Comparison of ENCODE assay signal across 29 mouse cellular contexts in the genomic region with DNA sequence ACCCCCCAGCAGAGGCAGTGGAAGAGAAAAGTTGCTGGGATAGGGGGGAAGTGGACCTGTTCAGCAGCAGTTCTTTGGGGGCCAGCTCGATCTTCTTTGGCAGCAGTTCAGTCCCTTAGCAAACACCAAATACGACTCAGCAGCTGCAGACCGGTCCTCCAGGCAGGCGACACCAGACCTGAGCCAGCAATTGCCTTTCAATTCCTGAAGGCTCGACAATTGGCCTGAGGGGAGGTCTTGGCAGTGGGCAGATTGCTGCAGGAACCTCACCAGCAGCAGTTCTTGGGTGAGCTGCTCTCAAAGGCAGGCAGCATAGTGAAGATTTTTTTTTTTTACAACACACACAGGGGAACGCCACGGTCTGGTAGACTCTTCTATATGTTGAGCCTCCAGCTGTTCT. TPM values are rescaled to one million over a fixed set of nuclear protein-coding genes. Genes with fewer than 3 reads are reported as not detected.
A peak's percentile ranks its signal among the peaks of the same experiment; 100 is the strongest.
DNase-seq lines count a peak whose midpoint lies in the region; ATAC-seq and TF ChIP-seq lines count a peak whose summit lies in the region.
"Had no signal": no experiment of that assay in that cellular context is flagged by ENCODE, and none has a peak within 500 bp of the region (broad histone marks: within the 10 kb centered on the region; RNA-seq: fewer than 3 reads in every experiment).

No protein-coding gene starts in this region.

- intact Hi-C loops in gastrocnemius, adult 2 months (cut with DNase I) = no loop called here

- no peaks in the 10 kb centered on the region for H3K36me3 ChIP-seq in lung, embryonic 14.5 days (ENCODE audit: insufficient read depth)
- no peaks in the 10 kb centered on the region for H3K36me3 ChIP-seq in testis, adult 2 months (ENCODE audit: control insufficient read depth, insufficient read depth, low read length)
- no peaks in the 10 kb centered on the region for H3K36me3 ChIP-seq in forebrain, embryonic 14.5 days (ENCODE audit: control insufficient read depth, insufficient read depth, low read length)
- H3K36me3 ChIP-seq in limb, embryonic 10.5 days = no peaks in the 10 kb centered on the region
- H3K36me3 ChIP-seq: embryonic facial prominence, embryonic 15.5 days; heart, embryonic 10.5 days; hindbrain, embryonic 15.5 days; limb, embryonic 15.5 days; liver, embryonic 15.5 days; neural tube, embryonic 12.5 days had no signal

- H3K9me3 ChIP-seq in lung, embryonic 14.5 days (ENCODE audit: low read depth, low read length) = no peaks in the 10 kb centered on the region
- H3K9me3 ChIP-seq in forebrain, embryonic 14.5 days (replicated peaks; ENCODE audit: control insufficient read depth, low read length) = no peaks in the 10 kb centered on the region
- no peaks in the 10 kb centered on the region for H3K9me3 ChIP-seq in limb, embryonic 10.5 days (replicated peaks)
- H3K9me3 ChIP-seq: embryonic facial prominence, embryonic 15.5 days; heart, embryonic 10.5 days; hindbrain, embryonic 15.5 days; limb, embryonic 15.5 days; liver, embryonic 15.5 days; neural tube, embryonic 12.5 days had no signal

- 19% methylated on average over 7 of the region's 7 CpGs for WGBS in lung, embryonic 14.5 days
- WGBS in forebrain, embryonic 14.5 days = 8% methylated on average over 7 of the region's 7 CpGs
- 33% methylated on average over 7 of the region's 7 CpGs for WGBS in limb, embryonic 10.5 days

- no peak for ATAC-seq in lung, embryonic 14.5 days (ENCODE audit: insufficient read depth)
- ATAC-seq in forebrain, embryonic 14.5 days = peak; percentile 41
- ATAC-seq: lung, postnatal 0 days had no signal

- H3K9ac ChIP-seq in lung, embryonic 14.5 days = no peak overlapping the region
- H3K9ac ChIP-seq in forebrain, embryonic 14.5 days (ENCODE audit: low read length) = no peak overlapping the region
- H3K9ac ChIP-seq: embryonic facial prominence, embryonic 15.5 days; hindbrain, embryonic 15.5 days; limb, embryonic 15.5 days; liver, embryonic 15.5 days; neural tube, embryonic 12.5 days had no signal

- DNase-seq in lung, embryonic 14.5 days = peak; percentile 31
- no peak for DNase-seq in lung, postnatal 25 days (ENCODE audit: low spot score)
- no peak for DNase-seq in testis, postnatal 10 days (ENCODE audit: low spot score)
- DNase-seq in forebrain, embryonic 14.5 days (ENCODE audit: low spot score) = peak; percentile 81
- no peak for DNase-seq in gastrocnemius, adult 2 months
- no peak for DNase-seq in limb, embryonic 10.5 days (ENCODE audit: low spot score)
- DNase-seq: adrenal gland, adult 8-10 months; cerebellum, adult 9-10 months; kidney, adult 11 months; right cerebral cortex, postnatal 25 days; thymus, postnatal 14 days had no signal

- no peaks in the 10 kb centered on the region for H3K4me1 ChIP-seq in lung, embryonic 14.5 days (ENCODE audit: insufficient read depth)
- H3K4me1 ChIP-seq in testis, adult 2 months (ENCODE audit: control insufficient read depth, insufficient read depth, low read length) = peaks cover 39% of the 10 kb centered on the region
- H3K4me1 ChIP-seq in forebrain, embryonic 14.5 days (ENCODE audit: control insufficient read depth, insufficient read depth, low read length) = peaks cover 21% of the 10 kb centered on the region
- H3K4me1 ChIP-seq in limb, embryonic 10.5 days = peaks cover 40% of the 10 kb centered on the region
- H3K4me1 ChIP-seq: heart, embryonic 10.5 days; liver, embryonic 15.5 days had no signal

- no peak overlapping the region for H3K4me3 ChIP-seq in lung, embryonic 14.5 days (ENCODE audit: low read depth, low read length)
- peak overlapping the region; percentile 31 for H3K4me3 ChIP-seq in testis, adult 2 months (ENCODE audit: control insufficient read depth, low read depth, low read length)
- H3K4me3 ChIP-seq in forebrain, embryonic 14.5 days (ENCODE audit: low read depth, low read length) = no peak overlapping the region
- no peak overlapping the region for H3K4me3 ChIP-seq in gastrocnemius, adult 2 months
- H3K4me3 ChIP-seq in limb, embryonic 10.5 days = no peak overlapping the region
- H3K4me3 ChIP-seq: embryonic facial prominence, embryonic 15.5 days; heart, embryonic 10.5 days; hindbrain, embryonic 15.5 days; limb, embryonic 15.5 days; liver, embryonic 15.5 days; neural tube, embryonic 12.5 days had no signal

- no peak for TF ChIP-seq POLR2A in testis, adult 2 months (IDR thresholded peaks at IDR 0.05; ENCODE audit: control insufficient read depth, low read depth, low read length)

- no peak overlapping the region for H3K4me2 ChIP-seq in lung, embryonic 14.5 days
- H3K4me2 ChIP-seq in forebrain, embryonic 14.5 days (ENCODE audit: low read length) = no peak overlapping the region
- H3K4me2 ChIP-seq: embryonic facial prominence, embryonic 15.5 days; hindbrain, embryonic 15.5 days; limb, embryonic 15.5 days; liver, embryonic 15.5 days had no signal

- H3K27me3 ChIP-seq in lung, embryonic 14.5 days (ENCODE audit: insufficient read depth, low read length) = peaks cover 39% of the 10 kb centered on the region
- H3K27me3 ChIP-seq in testis, adult 2 months (ENCODE audit: control insufficient read depth, insufficient read depth, low read length) = no peaks in the 10 kb centered on the region
- peaks cover 12% of the 10 kb centered on the region for H3K27me3 ChIP-seq in forebrain, embryonic 14.5 days (replicated peaks; ENCODE audit: control insufficient read depth, insufficient read depth, low read length)
- H3K27me3 ChIP-seq in limb, embryonic 10.5 days (ENCODE audit: low read depth, poor library complexity, severe bottlenecking) = peaks cover 96% of the 10 kb centered on the region

- no peak overlapping the region; the same call in 1 of the 2 replicates for H3K27ac ChIP-seq in lung, embryonic 14.5 days (ENCODE audit: low read depth)
- no peak overlapping the region for H3K27ac ChIP-seq in testis, adult 2 months (ENCODE audit: control insufficient read depth, insufficient read depth, low read depth, low read length)
- H3K27ac ChIP-seq in forebrain, embryonic 14.5 days (ENCODE audit: low read depth, low read length) = no peak overlapping the region
- H3K27ac ChIP-seq in gastrocnemius, adult 2 months = no peak overlapping the region
- H3K27ac ChIP-seq in limb, embryonic 10.5 days = no peak overlapping the region
- H3K27ac ChIP-seq: embryonic facial prominence, embryonic 15.5 days; heart, embryonic 10.5 days; hindbrain, embryonic 15.5 days; limb, embryonic 15.5 days; liver, embryonic 15.5 days; neural tube, embryonic 12.5 days; stomach, postnatal 0 days had no signal

- no peak for TF ChIP-seq CTCF in lung, embryonic 14.5 days (IDR thresholded peaks at IDR 0.05; ENCODE audit: low read depth)
- no peak for TF ChIP-seq CTCF in testis, adult 2 months (IDR thresholded peaks at IDR 0.05; ENCODE audit: control insufficient read depth, insufficient read depth, insufficient replicate concordance, low read depth, low read length)
- TF ChIP-seq CTCF in gastrocnemius, adult 2 months (IDR thresholded peaks at IDR 0.05) = no peak

RNA-seq across cellular contexts. Expression of gene Aym1, which starts 7.3 kb away (rescaled TPM):
- polyA plus RNA-seq in lung, embryonic 14.5 days (2014; fragmentation: Nextera tagmentation; extraction: Ambion mirVana) = not detected in 2 replicates
- polyA plus RNA-seq in testis, adult 2 months (2012; rRNA removed) = 10.8 and 12.8 TPM in 2 replicates
- polyA plus RNA-seq in forebrain, embryonic 14.5 days (2014; fragmentation: Nextera tagmentation; extraction: Ambion mirVana) = not detected in 2 replicates
- not detected for total RNA-seq in gastrocnemius, adult 2 months (2021)
- polyA plus RNA-seq in limb, embryonic 10.5 days (2016; fragmentation: Nextera tagmentation; extraction: Ambion mirVana) = not detected in 2 replicates
- total RNA-seq: adrenal gland, adult 8-10 months; gastrocnemius, adult 18-20 months; layer of hippocampus, postnatal 10 days; left cerebral cortex, postnatal 10 days; megakaryocyte progenitor cell, adult 5-6 weeks had no signal
- polyA plus RNA-seq: C2C12; embryonic facial prominence, embryonic 15.5 days; gonadal fat pad, adult 2 months; heart, embryonic 10.5 days; heart, postnatal 0 days; hindbrain, embryonic 15.5 days; kidney, embryonic 16.5 days; large intestine, adult 2 months; limb, embryonic 15.5 days; liver, embryonic 15.5 days; lung, postnatal 0 days; neural tube, embryonic 12.5 days; stomach, postnatal 0 days had no signal

RNA-seq across cellular contexts. Expression of gene Sgsm1, which starts 39.2 kb away (rescaled TPM):
- polyA plus RNA-seq in lung, embryonic 14.5 days (2014; fragmentation: Nextera tagmentation; extraction: Ambion mirVana) = 3.8 and 5.2 TPM in 2 replicates
- polyA plus RNA-seq in testis, adult 2 months (2012; rRNA removed) = 1.8 and 2.2 TPM in 2 replicates
- polyA plus RNA-seq in forebrain, embryonic 14.5 days (2014; fragmentation: Nextera tagmentation; extraction: Ambion mirVana) = 6.7 and 8.9 TPM in 2 replicates
- total RNA-seq in gastrocnemius, adult 2 months (2021) = under 1 TPM; 0.23 to 0.47 TPM
- 13.4 and 15.1 TPM in 2 replicates for polyA plus RNA-seq in limb, embryonic 10.5 days (2016; fragmentation: Nextera tagmentation; extraction: Ambion mirVana)

Comparison
In these comparisons a context has a peak if more than half of its experiments do, and no peak if none do; other contexts are left out.
1. DNase-seq: peak in lung, embryonic 14.5 days (single experiment) and forebrain, embryonic 14.5 days (single experiment); none in lung, postnatal 25 days (single experiment), testis, postnatal 10 days (single experiment), gastrocnemius, adult 2 months (single experiment) and limb, embryonic 10.5 days (single experiment).
2. RNA of gene Aym1, which starts 7.3 kb away (polyA plus RNA-seq): 10.8 to 12.8 TPM in testis, adult 2 months; not detected in lung, embryonic 14.5 days, not detected in forebrain, embryonic 14.5 days and not detected in limb, embryonic 10.5 days; every median in the first group is over 10 times any median in the second.